Mouse (Mus musculus) stomach, postnatal 0 days (tissue): ENCODE results near the gene Gins1. TPM values are rescaled to one million over a fixed set of nuclear protein-coding genes. Genes with fewer than 3 reads are reported as not detected.

Source experiments
- ATAC-seq: fragments of 200-750 bp; cut with Nextera tagmentation; 2 replicates; pipeline ENCODE4 v1.8.0; 2017; ENCODE audit not compliant: low FRiP score, low TSS enrichment
- DNase-seq: peaks from one replicate; pipeline ENCODE4 v3.0.0-alpha.2; 2016; ENCODE audit warnings: low spot score
- H3K27ac ChIP-seq: fragments of 300-500 bp; sonication (generic); replicated peaks from 2 replicates; pipeline ENCODE4 v1.5.1; 2014; ENCODE audit warnings: mild to moderate bottlenecking, control low read depth
- H3K27me3 ChIP-seq: fragments of 300-500 bp; sonication (generic); 2 replicates; pipeline ENCODE4 v1.6.1; 2014; ENCODE audit warnings: low read length; ENCODE audit not compliant: control insufficient read depth, insufficient read depth
- H3K36me3 ChIP-seq: fragments of 300-500 bp; sonication (generic); 2 replicates; pipeline ENCODE4 v1.6.1; 2014; ENCODE audit warnings: low read length, mixed read lengths; ENCODE audit not compliant: control insufficient read depth, insufficient read depth
- H3K4me1 ChIP-seq: fragments of 300-500 bp; sonication (generic); replicated peaks from 2 replicates; pipeline ENCODE4 v1.6.1; 2014; ENCODE audit warnings: antibody characterized with exemption; ENCODE audit not compliant: control insufficient read depth, insufficient read depth
- H3K4me2 ChIP-seq: fragments of 300-500 bp; sonication (generic); replicated peaks from 2 replicates; pipeline ENCODE4 v1.6.1; 2014; ENCODE audit warnings: low read depth, mild to moderate bottlenecking, control low read depth, moderate library complexity
- H3K4me3 ChIP-seq: fragments of 300-500 bp; sonication (generic); 2 replicates; pipeline ENCODE4 v1.5.1; 2014; ENCODE audit warnings: low read depth, low read length, control low read depth
- H3K9ac ChIP-seq: fragments of 300-500 bp; sonication (generic); 2 replicates; pipeline ENCODE4 v1.6.1; 2014; ENCODE audit warnings: mild to moderate bottlenecking, low read length, control low read depth, mixed read lengths
- H3K9me3 ChIP-seq: fragments of 300-500 bp; sonication (generic); 2 replicates; pipeline ENCODE4 v1.6.1; 2016; ENCODE audit warnings: low read length; ENCODE audit not compliant: control insufficient read depth
- CTCF ChIP-seq: IDR thresholded peaks from 2 replicates; pipeline ENCODE4 v1.5.1; 2016; ENCODE audit warnings: antibody characterized with exemption, low read depth, mild to moderate bottlenecking, moderate library complexity
- EP300 ChIP-seq: optimal IDR thresholded peaks from 2 replicates; pipeline ENCODE3; 2016; ENCODE audit warnings: antibody characterized with exemption
- WGBS: fragments of 180-500 bp; shearing (Covaris S2); extraction: QIAGEN DNeasy Blood & Tissue Kit; methylation state at CpG from one replicate; pipeline ENCODE4 v1.1.7; 2014; 5-methylcytosine and 5-hydroxymethylcytosine counted together
- polyA plus RNA-seq: library from polyadenylated mRNA; unstranded; fragments of >200 nt; fragmentation: Nextera tagmentation; extraction: Ambion mirVana; gene quantifications from 2 replicates; pipeline ENCODE4 v1.2.1, GENCODE M21; 2015

The Gins1 gene
- polyA plus RNA-seq: 10.7 and 11.0 TPM in 2 replicates

DNA sequence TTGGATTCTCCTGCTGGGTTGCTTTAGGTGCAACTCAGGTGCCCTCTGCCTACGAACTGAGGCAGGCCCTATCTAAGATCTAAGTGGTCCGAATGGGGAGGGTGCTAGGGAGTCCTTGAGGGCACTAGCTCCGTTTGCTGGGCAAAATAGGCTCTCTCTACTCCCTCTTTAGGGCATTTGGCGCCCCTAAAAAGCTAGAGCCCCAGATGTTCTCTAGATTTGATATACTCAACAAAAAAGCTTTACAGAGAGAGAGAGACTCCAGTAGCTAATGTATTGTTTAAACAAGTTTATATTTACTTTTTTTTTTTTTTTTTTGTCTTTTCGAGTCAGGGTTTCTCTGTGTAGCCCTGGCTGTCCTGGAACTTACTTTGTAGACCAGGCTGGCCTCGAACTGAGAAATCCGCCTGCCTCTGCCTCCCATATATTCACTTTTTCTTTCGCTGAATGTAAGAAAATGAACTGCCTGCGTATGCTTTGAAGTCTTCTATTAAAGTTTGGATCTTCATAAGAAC lies at the start of gene Gins1:
Gene Gins1, plus strand, starts transcription at position 465 of the 515 bp plus-strand sequence.
- Histone ChIP-seq H3K9me3 (no peaks in the 10 kb centered on the region), H3K9ac (peak within 1 kb of the TSS; percentile 85), H3K4me1 (peaks cover 5% of the 10 kb centered on the region), H3K27ac (peak within 1 kb of the TSS; percentile 88), H3K4me2 (peak within 1 kb of the TSS; percentile 92), H3K4me3 (peak within 1 kb of the TSS; percentile 81), H3K36me3 (no peaks in the 10 kb centered on the region), H3K27me3 (no peaks in the 10 kb centered on the region)
- DNase-seq (no peak), ATAC-seq (no peak)
- no peak for TF ChIP-seq EP300
- TF ChIP-seq CTCF: no peak; the same call in 1 of the 2 replicates
- 37% methylated on average over 9 of the region's 9 CpGs for WGBS

DNA sequence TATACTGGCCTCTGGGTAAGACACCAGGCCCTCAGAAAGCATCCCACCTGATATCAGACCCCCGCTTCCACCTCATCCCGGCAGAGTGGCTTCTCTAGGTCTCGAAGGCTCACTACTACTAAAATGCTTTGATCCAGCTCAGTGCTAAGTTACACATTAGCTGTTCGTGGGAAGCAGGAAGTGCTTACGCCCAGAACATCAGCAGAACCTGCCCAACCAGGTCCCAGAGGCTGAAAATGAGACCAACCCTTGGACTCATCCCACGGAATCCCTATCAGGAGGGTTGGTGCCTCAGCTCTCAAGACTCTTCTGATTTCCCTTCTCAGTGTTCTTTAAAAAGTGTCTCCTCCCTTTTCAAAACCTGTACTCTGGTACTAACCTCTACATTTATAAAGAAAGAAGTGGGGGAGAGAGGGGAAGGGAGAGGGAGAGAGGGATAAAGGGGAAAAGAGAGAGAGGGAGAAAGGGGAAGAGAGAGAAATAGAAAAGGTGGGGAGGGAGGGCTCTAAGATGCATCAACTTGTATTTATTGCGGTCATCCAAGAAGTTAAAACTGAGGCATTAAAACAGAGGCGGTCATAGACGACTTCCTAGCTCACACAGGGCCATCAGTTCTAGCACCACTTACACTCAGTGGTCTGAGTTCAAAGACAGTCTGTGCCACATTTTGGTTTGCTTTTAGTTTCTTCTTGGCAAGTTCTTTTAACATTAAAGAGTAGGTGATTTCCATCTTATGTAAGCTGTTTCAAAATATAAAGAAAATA lies 46.3 kb upstream of the Gins1 start:
- Histone ChIP-seq H3K9ac (no peak overlapping the region), H3K36me3 (no peaks in the 10 kb centered on the region), H3K4me2 (no peak overlapping the region), H3K27ac (peak overlapping the region; percentile 24; the same call in 1 of the 2 replicates), H3K27me3 (no peaks in the 10 kb centered on the region), H3K4me1 (no peaks in the 10 kb centered on the region), H3K9me3 (no peaks in the 10 kb centered on the region), H3K4me3 (no peak overlapping the region)
- ATAC-seq: peak; percentile 80
- peak; percentile 59 for DNase-seq
- 67% methylated on average over 9 of the region's 9 CpGs for WGBS
- TF ChIP-seq EP300: no peak
- TF ChIP-seq CTCF: no peak

DNA sequence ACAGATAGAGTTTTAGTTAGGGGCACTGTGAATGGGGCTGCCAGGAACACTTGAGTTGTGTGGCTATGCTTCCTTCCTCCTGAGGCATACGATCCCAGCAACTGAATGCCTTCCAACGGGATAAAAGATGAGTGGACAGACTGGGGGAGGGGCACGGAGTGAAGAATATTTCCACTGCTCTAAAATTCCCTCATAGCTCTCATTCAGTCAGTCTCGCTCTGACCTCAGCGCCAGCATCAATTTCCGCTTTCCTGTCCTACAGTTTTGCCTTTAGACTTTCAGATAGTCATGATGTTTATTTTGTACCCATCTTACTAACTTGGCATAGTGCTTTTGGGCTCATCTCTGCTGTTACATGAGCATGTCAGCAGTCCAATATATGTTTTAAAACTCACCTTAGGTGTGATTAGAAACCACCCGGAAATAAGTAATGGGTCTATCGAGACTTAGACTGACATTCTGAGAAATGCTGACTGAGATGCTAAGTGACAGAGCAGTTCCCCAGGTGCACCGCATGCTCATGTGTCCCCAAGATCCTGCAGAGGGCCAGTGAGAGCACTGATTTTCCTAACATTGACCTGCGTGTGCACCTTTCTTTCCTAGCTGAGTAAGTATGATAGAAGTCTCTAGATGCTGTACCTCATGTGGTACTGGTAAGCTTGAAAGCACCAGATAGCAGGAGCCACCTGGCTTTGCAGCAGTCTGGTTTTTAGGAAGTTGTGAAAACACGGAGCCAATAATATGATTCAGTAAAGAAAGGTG lies 45.3 kb upstream of the Gins1 start:
- WGBS: 76% methylated on average over 11 of the region's 11 CpGs
- 0 out of 2 replicates have a peak overlapping the region, but pooled peaks have one; percentile 24 for H3K27ac ChIP-seq
- H3K36me3 ChIP-seq: no peaks in the 10 kb centered on the region
- no peak overlapping the region for H3K4me2 ChIP-seq
- no peaks in the 10 kb centered on the region for H3K4me1 ChIP-seq
- TF ChIP-seq EP300 (no peak), CTCF (no peak)
- ATAC-seq (no peak), DNase-seq (peak; percentile 8)
- no peaks in the 10 kb centered on the region for H3K27me3 ChIP-seq
- no peaks in the 10 kb centered on the region for H3K9me3 ChIP-seq
- H3K9ac ChIP-seq: no peak overlapping the region
- H3K4me3 ChIP-seq: no peak overlapping the region

DNA sequence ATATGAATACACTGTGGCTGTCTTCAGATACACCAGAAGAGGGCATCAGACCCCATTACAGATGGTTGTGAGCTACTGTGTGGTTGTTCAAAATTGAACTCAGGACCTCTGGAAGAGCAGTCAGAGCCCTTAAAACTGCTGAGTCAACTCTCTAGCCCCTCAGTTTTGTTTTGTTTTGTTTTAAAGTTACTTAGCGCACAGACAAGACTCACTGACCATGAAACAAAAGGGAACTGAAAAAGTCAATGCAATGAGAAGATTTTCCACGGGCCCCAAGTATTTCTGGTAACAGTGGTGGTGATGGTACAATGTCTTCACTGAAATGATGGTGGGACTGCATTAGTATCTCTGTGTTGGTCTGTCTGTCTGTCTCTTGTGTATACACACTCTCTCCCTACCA lies 44.1 kb upstream of the Gins1 start:
- H3K9ac ChIP-seq: no peak overlapping the region
- H3K9me3 ChIP-seq: no peaks in the 10 kb centered on the region
- no peaks in the 10 kb centered on the region for H3K4me1 ChIP-seq
- H3K27ac ChIP-seq: no peak overlapping the region
- H3K27me3 ChIP-seq: no peaks in the 10 kb centered on the region
- ATAC-seq (no peak), DNase-seq (peak; percentile 1)
- no peaks in the 10 kb centered on the region for H3K36me3 ChIP-seq
- H3K4me2 ChIP-seq: no peak overlapping the region
- TF ChIP-seq EP300 (no peak), CTCF (peak; percentile 24; the same call in 1 of the 2 replicates)
- H3K4me3 ChIP-seq: no peak overlapping the region
- 85% methylated on average over 2 of the region's 2 CpGs for WGBS

DNA sequence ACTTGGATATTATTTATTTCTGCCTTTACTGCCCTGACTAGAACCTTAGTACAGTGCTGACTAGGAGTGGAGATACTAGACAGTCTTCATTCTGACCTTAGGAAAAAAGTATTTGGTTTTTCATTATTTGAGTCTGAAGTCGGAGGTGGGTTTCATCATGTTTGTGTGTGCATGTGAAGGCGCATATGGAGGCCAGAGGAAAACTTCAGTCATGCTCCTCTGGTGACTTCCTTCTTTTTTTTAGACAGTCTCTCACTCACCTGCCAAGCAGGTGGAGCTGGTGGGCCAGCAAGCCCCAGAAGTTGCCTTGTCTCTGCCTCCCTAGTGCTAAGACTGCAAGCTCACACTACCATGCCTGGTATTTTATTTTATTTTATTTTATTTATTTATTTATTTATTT lies 38.2 kb upstream of the Gins1 start:
- H3K4me3 ChIP-seq: no peak overlapping the region
- 88% methylated on average over 2 of the region's 2 CpGs for WGBS
- no peak overlapping the region for H3K4me2 ChIP-seq
- no peak overlapping the region for H3K27ac ChIP-seq
- no peak overlapping the region for H3K9ac ChIP-seq
- H3K27me3 ChIP-seq: no peaks in the 10 kb centered on the region
- no peaks in the 10 kb centered on the region for H3K36me3 ChIP-seq
- TF ChIP-seq CTCF: no peak
- no peak for TF ChIP-seq EP300
- DNase-seq (peak; percentile 9), ATAC-seq (no peak)
- H3K9me3 ChIP-seq: no peaks in the 10 kb centered on the region
- no peaks in the 10 kb centered on the region for H3K4me1 ChIP-seq
